Mouse (Mus musculus): ENCODE measurements at regions not wholly inside any gene's neighbourhood (a gene's known extent, or its start where the extent isn't known, plus 50 kb on each side); places are given as distances from the start of the nearest gene placed in this dataset.

- CTCF ChIA-PET, result no interaction called here
- no peak for ATAC-seq
- TF ChIP-seq CTCF (IDR thresholded peaks at IDR 0.05), result no peak
- no peak for DNase-seq (ENCODE audit: low read depth, low spot score)
- in situ Hi-C loops (cut with MboI; ENCODE audit: low pct_unique_long_range_greater_than_20kb), result loop anchor here (10.0 kb wide), 1 partner anchor 983 kb away; no protein-coding TSS in a partner anchor
- POLR2A ChIA-PET, result no interaction called here
- peaks cover 1% of the 10 kb centered on the region for H3K27me3 ChIP-seq
These were observed 131.9 kb upstream of the Slc24a2 start for GRCm38 (mm10) chr4:87362201-87362600.

GRCm38 (mm10) chr4:87359483-87359882, 129.2 kb upstream of the Slc24a2 start:
- ATAC-seq, result no peak
- in situ Hi-C loops (cut with MboI; ENCODE audit: low pct_unique_long_range_greater_than_20kb), result no loop called here
- H3K27me3 ChIP-seq, result peaks cover 10% of the 10 kb centered on the region
- DNase-seq (ENCODE audit: low read depth, low spot score), result no peak
- POLR2A ChIA-PET, result no interaction called here
- CTCF ChIA-PET, result no interaction called here
- TF ChIP-seq CTCF (IDR thresholded peaks at IDR 0.05), result peak; percentile 44

- ATAC-seq, result no peak
These were observed 128.7 kb upstream of the Slc24a2 start for GRCm38 (mm10) chr4:87359004-87359403.

GRCm38 (mm10) chr4:87332968-87333367, 102.7 kb upstream of the Slc24a2 start:
- H3K27me3 ChIP-seq, result peaks cover 15% of the 10 kb centered on the region
- in situ Hi-C loops (cut with MboI; ENCODE audit: low pct_unique_long_range_greater_than_20kb), result no loop called here
- no peak for TF ChIP-seq CTCF (IDR thresholded peaks at IDR 0.05)
- POLR2A ChIA-PET, result no interaction called here
- DNase-seq (ENCODE audit: low read depth, low spot score) (no peak), ATAC-seq (no peak)
- CTCF ChIA-PET, result no interaction called here

More at GRCm38 (mm10) chr4:87359004-87359403, 128.7 kb upstream of the Slc24a2 start:
- CTCF ChIA-PET, result no interaction called here
- no peak for DNase-seq (ENCODE audit: low read depth, low spot score)
- in situ Hi-C loops (cut with MboI; ENCODE audit: low pct_unique_long_range_greater_than_20kb), result no loop called here
- peaks cover 10% of the 10 kb centered on the region for H3K27me3 ChIP-seq
- TF ChIP-seq CTCF (IDR thresholded peaks at IDR 0.05), result no peak
- POLR2A ChIA-PET, result interaction anchor here (0.6 kb wide), 1 partner anchor 434 kb away, joined by 4 read pairs; no protein-coding TSS in a partner anchor

- ATAC-seq (no peak), DNase-seq (ENCODE audit: low read depth, low spot score) (no peak)
- TF ChIP-seq CTCF (IDR thresholded peaks at IDR 0.05), result no peak
- in situ Hi-C loops (cut with MboI; ENCODE audit: low pct_unique_long_range_greater_than_20kb), result no loop called here
- ChIA-PET CTCF (no interaction called here), POLR2A (no interaction called here)
- peaks cover 14% of the 10 kb centered on the region for H3K27me3 ChIP-seq
These were observed 98.9 kb upstream of the Slc24a2 start for GRCm38 (mm10) chr4:87329136-87329535.

GRCm38 (mm10) chr4:87321726-87322349, 91.6 kb upstream of the Slc24a2 start:
- H3K27me3 ChIP-seq, result peaks cover 4% of the 10 kb centered on the region
- ChIA-PET CTCF (interaction anchor here (0.8 to 1.0 kb wide), 2 partner anchors 17 to 20 kb away, joined by 3 read pairs; no protein-coding TSS in a partner anchor), POLR2A (no interaction called here)
- TF ChIP-seq CTCF (IDR thresholded peaks at IDR 0.05), result no peak
- in situ Hi-C loops (cut with MboI; ENCODE audit: low pct_unique_long_range_greater_than_20kb), result no loop called here
- no peak for ATAC-seq
- DNase-seq (ENCODE audit: low read depth, low spot score), result no peak

- POLR2A ChIA-PET, result no interaction called here
- no peak for DNase-seq (ENCODE audit: low read depth, low spot score)
- no peak for TF ChIP-seq CTCF (IDR thresholded peaks at IDR 0.05)
- no peak for ATAC-seq
- in situ Hi-C loops (cut with MboI; ENCODE audit: low pct_unique_long_range_greater_than_20kb), result no loop called here
- CTCF ChIA-PET, result no interaction called here
- peaks cover 5% of the 10 kb centered on the region for H3K27me3 ChIP-seq
These were observed 67.9 kb upstream of the Slc24a2 start for GRCm38 (mm10) chr4:87298129-87298528.

GRCm38 (mm10) chr4:87294538-87294937, 64.3 kb upstream of the Slc24a2 start:
- DNase-seq (ENCODE audit: low read depth, low spot score), result no peak
- ATAC-seq, result no peak
- in situ Hi-C loops (cut with MboI; ENCODE audit: low pct_unique_long_range_greater_than_20kb), result no loop called here
- ChIA-PET CTCF (no interaction called here), POLR2A (no interaction called here)
- TF ChIP-seq CTCF (IDR thresholded peaks at IDR 0.05), result no peak
- peaks cover 10% of the 10 kb centered on the region for H3K27me3 ChIP-seq
